Mouse (Mus musculus) monocyte, adult 59 days (primary cell): ENCODE data around the gene Slc12a4. TPM values are rescaled to one million over a fixed set of nuclear protein-coding genes. Genes with fewer than 3 reads are reported as not detected.

Experiments used
- total RNA-seq, 2 experiments: library from RNA; stranded (reverse); gene quantifications; one replicate each; pipeline ENCODE4 v1.2.4; 2023

Gene Slc12a4
- 10 to 100 TPM; 21.6 to 23.2 TPM for total RNA-seq

GRCm38 (mm10) chr8:105965905-105966341, at the start of gene Slc12a4:
Slc12a4 (minus strand) TSS chr8:105966097.

DNA sequence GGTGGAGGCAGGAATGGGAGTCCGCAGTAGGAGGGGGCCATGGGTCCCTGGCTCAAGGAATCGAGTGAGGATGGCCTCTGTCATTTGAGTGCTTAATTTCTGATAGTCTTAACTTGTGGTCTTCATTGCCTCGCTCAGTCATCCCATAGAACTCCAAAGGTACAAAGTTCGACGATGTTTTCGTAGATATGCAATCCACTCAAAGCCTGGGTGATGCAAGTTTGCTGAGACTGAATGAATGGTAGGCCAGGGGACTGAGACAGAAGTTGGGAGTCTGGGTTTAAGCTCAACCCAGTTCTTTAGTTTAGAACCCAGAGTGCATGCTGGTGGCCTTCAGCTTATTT, 45.7 kb upstream of the Slc12a4 start, which contains the start of gene Ddx28:
Gene Ddx28, minus strand, starts transcription at position 240 of the 344 bp plus-strand sequence.

GRCm38 (mm10) chr8:106005875-106006274, 40.0 kb upstream of the Slc12a4 start, which contains the start of gene Dpep2nb:
Dpep2nb (minus strand) TSS chr8:106005975.

GRCm38 (mm10) chr8:105990856-105991387, 25.0 kb upstream of the Slc12a4 start, which contains the start of gene Dus2:
Dus2 (plus strand) TSS chr8:105991337.

GRCm38 (mm10) chr8:105979325-105979724, 13.4 kb upstream of the Slc12a4 start, which contains the start of gene Dpep3:
Dpep3 (minus strand) TSS chr8:105979429.

DNA sequence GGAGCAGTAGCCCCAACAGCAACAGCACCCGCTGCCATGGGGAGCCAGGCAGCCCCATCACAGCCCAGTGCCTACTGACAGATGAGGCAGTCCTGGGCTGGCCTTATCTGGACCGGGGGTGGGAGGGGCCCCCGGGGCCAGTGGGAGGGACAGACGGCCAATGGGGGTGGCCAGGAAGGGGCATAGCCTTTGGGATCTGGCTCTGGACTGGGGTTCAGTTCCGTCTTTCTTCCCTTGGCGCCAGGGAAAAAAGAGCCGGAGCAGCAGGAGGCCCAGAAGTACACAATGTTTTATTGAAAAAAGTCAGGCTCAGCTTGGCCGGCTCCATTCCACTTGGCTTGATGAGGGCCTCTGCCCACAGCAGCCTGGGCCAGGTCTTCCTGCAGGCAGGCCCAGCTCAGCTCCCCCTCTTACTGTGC, 22.6 kb downstream of the Slc12a4 start, which contains the start of gene Lcat:
Gene Lcat, minus strand, starts transcription at position 62 of the 419 bp plus-strand sequence.

GRCm38 (mm10) chr8:105938306-105938669, 27.6 kb downstream of the Slc12a4 start, which contains the start of gene Psmb10:
Psmb10 (minus strand) TSS chr8:105938444.

GRCm38 (mm10) chr8:105933762-105934161, 32.1 kb downstream of the Slc12a4 start, which contains the start of gene Ctrl:
Ctrl (minus strand) TSS chr8:105933862.

DNA sequence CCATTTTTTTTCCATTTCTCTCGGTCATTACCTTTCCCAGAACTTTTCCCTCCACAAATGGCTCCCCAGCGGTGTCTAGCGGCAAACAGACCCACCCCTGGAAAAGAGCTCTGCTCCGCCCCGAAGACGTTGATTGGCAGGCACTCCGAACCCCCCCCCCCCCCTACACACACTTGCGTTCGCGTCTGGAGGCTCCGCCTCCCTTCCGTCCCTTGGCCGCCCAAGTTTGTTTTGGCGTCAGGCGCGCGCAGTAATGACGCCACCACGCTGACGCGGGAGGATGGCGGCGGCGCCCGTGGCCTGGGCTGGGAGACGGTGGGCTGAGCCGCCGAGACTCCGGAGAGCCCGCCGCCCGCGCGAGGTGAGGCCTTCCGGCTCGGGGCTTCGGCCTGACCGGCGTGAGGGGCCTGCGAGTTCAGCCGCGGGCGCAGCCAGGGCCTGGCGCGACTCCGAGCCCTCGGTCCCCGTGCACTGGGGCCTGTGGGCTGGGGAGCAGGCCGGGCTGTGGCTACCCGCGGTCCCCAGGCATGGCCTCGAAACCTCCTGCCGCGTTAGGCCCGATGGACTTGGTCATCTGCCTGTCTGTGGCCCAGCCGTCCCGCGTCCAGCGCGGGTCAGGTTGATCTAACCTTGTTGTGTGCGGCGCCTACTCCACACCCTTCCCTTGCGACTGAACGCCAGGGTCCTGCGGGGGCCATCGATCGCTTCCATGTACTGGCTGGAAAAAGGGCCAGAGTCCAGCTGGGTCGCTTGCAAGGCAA, 65.5 kb downstream of the Slc12a4 start, which contains the start of gene Pskh1:
Gene Pskh1, plus strand, starts transcription at position 262 of the 761 bp plus-strand sequence.

Other genes with a start within 250 kb of the Slc12a4 start
- gene Gfod2, start 207.4 kb downstream of the Slc12a4 start, total RNA-seq = 1 to 10 TPM in 1 of 2 experiments, under 1 TPM in 1; 0.76 to 1.1 TPM
- 10 to 100 TPM; 28.0 to 33.8 TPM for gene Ranbp10, start 138.7 kb downstream of the Slc12a4 start, total RNA-seq
- gene Tsnaxip1, start 138.4 kb downstream of the Slc12a4 start, total RNA-seq = not detected
- 1 to 10 TPM; 6.9 to 9.3 TPM for gene Cenpt, start 112.8 kb downstream of the Slc12a4 start, total RNA-seq
- gene Thap11, start 111.0 kb downstream of the Slc12a4 start, total RNA-seq = 10 to 100 TPM; 43.3 to 44.9 TPM
- 10 to 100 TPM in 1 of 2 experiments, 1 to 10 TPM in 1; 1.5 to 38.4 TPM for gene Nutf2, start 105.5 kb downstream of the Slc12a4 start, total RNA-seq
- gene Edc4, start 85.2 kb downstream of the Slc12a4 start, total RNA-seq = 10 to 100 TPM; 40.4 to 47.7 TPM
- gene Nrn1l, start 72.5 kb downstream of the Slc12a4 start, total RNA-seq = under 1 TPM in 1 of 2 experiments, not detected in 1; 0.97 TPM
- gene Pskh1, start 65.7 kb downstream of the Slc12a4 start, total RNA-seq = 10 to 100 TPM; 15.8 to 17.4 TPM
- gene Ctrl, start 32.2 kb downstream of the Slc12a4 start, total RNA-seq = 1 to 10 TPM; 1.8 to 2.1 TPM
- gene Psmb10, start 27.7 kb downstream of the Slc12a4 start, total RNA-seq = 100 to 1,000 TPM; 180 to 226 TPM
- gene Lcat, start 22.7 kb downstream of the Slc12a4 start, total RNA-seq = under 1 TPM in 1 of 2 experiments, not detected in 1; 0.97 TPM
- under 1 TPM; 0.82 to 0.84 TPM for gene Dpep3, start 13.3 kb upstream of the Slc12a4 start, total RNA-seq
- 1 to 10 TPM; 7.7 to 7.8 TPM for gene Dus2, start 25.2 kb upstream of the Slc12a4 start, total RNA-seq
- not detected for gene Dpep2nb, start 39.9 kb upstream of the Slc12a4 start, total RNA-seq
- 10 to 100 TPM; 13.4 to 18.6 TPM for gene Ddx28, start 45.8 kb upstream of the Slc12a4 start, total RNA-seq
- 10 to 100 TPM; 72.0 to 77.6 TPM for gene Nfatc3, start 92.7 kb upstream of the Slc12a4 start, total RNA-seq
- not detected for gene Esrp2, start 170.9 kb upstream of the Slc12a4 start, total RNA-seq
- gene Pla2g15, start 184.3 kb upstream of the Slc12a4 start, total RNA-seq = 100 to 1,000 TPM; 102 to 105 TPM
- 10 to 100 TPM; 17.5 to 19.2 TPM for gene Slc7a6, start 202.8 kb upstream of the Slc12a4 start, total RNA-seq
- gene Slc7a6os, start 244.8 kb upstream of the Slc12a4 start, total RNA-seq = 10 to 100 TPM; 36.8 to 42.2 TPM
- 10 to 100 TPM; 11.7 to 14.4 TPM for gene Prmt7, start 244.8 kb upstream of the Slc12a4 start, total RNA-seq